ENCODE assay signal across 22 mouse cellular contexts in the genomic region with DNA sequence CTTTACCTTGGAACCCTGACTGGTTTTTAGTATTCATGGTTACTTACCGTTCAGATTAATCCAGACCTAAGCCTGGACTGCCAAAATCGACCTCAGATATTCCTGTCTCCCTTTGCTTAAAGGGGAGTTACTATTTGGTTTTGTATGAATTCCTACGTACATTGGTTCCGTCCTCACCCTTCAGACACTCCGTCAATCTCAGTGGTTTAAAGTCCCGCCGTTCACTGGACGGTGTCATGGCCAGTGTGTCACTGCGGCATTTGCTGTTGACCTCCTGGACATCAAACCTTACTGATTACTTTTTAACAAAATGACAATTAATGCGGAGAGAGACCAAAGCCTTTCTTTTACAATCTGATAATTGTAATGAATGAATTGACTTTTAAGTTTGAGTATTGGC.
A peak's percentile ranks its signal among the peaks of the same experiment; 100 is the strongest.
DNase-seq lines count a peak whose midpoint lies in the region; ATAC-seq and TF ChIP-seq lines count a peak whose summit lies in the region.
"Had no signal": no experiment of that assay in that cellular context is flagged by ENCODE, and none has a peak within 500 bp of the region (broad histone marks: within the 10 kb centered on the region; RNA-seq: fewer than 3 reads in every experiment).

No protein-coding gene starts in this region.

- TF ChIP-seq POLR2A in liver, adult 2 months (IDR thresholded peaks at IDR 0.05; ENCODE audit: extremely low read depth, insufficient read depth, low read length): no peak

- no peak overlapping the region for H3K4me3 ChIP-seq in liver, adult 2 months (ENCODE audit: insufficient read depth, low read depth, low read length)
- no peak overlapping the region for H3K4me3 ChIP-seq in liver, embryonic 12.5 days
- H3K4me3 ChIP-seq in liver, postnatal 0 days (ENCODE audit: low read depth, low read length): no peak overlapping the region
- no peak overlapping the region for H3K4me3 ChIP-seq in liver, embryonic 11.5 days (ENCODE audit: low read depth, low read length)
- H3K4me3 ChIP-seq: embryonic facial prominence, embryonic 13.5 days; embryonic facial prominence, embryonic 15.5 days; erythroblast, embryonic 14.5 days; forebrain, embryonic 10.5 days; forebrain, embryonic 12.5 days had no signal

- no peaks in the 10 kb centered on the region for H3K27me3 ChIP-seq in liver, adult 2 months (ENCODE audit: control insufficient read depth, insufficient read depth, low read length)
- H3K27me3 ChIP-seq in liver, embryonic 12.5 days (replicated peaks): no peaks in the 10 kb centered on the region
- H3K27me3 ChIP-seq in liver, postnatal 0 days (ENCODE audit: insufficient read depth, low read length): no peaks in the 10 kb centered on the region
- H3K27me3 ChIP-seq in liver, embryonic 11.5 days (replicated peaks; ENCODE audit: control insufficient read depth, insufficient read depth, low read length): no peaks in the 10 kb centered on the region
- H3K27me3 ChIP-seq: embryonic facial prominence, embryonic 13.5 days; embryonic facial prominence, embryonic 15.5 days; forebrain, embryonic 12.5 days had no signal

- H3K9me3 ChIP-seq in liver, embryonic 12.5 days (replicated peaks): no peaks in the 10 kb centered on the region
- H3K9me3 ChIP-seq in liver, postnatal 0 days (ENCODE audit: low read length): no peaks in the 10 kb centered on the region
- no peaks in the 10 kb centered on the region for H3K9me3 ChIP-seq in liver, embryonic 11.5 days (ENCODE audit: control insufficient read depth, low read length)
- H3K9me3 ChIP-seq: embryonic facial prominence, embryonic 13.5 days; embryonic facial prominence, embryonic 15.5 days; forebrain, embryonic 10.5 days; forebrain, embryonic 12.5 days had no signal

- peaks cover 25% of the 10 kb centered on the region; the same call in 1 of the 2 replicates for H3K79me2 ChIP-seq in liver, adult 2 months (ENCODE audit: control insufficient read depth, insufficient read depth, low read length)

- H3K36me3 ChIP-seq in liver, adult 2 months (ENCODE audit: control insufficient read depth, insufficient read depth, low read length): no peaks in the 10 kb centered on the region
- no peaks in the 10 kb centered on the region for H3K36me3 ChIP-seq in liver, embryonic 12.5 days
- H3K36me3 ChIP-seq in liver, postnatal 0 days (replicated peaks; ENCODE audit: insufficient read depth, low read length): no peaks in the 10 kb centered on the region
- H3K36me3 ChIP-seq in liver, embryonic 11.5 days (ENCODE audit: control insufficient read depth, insufficient read depth, low read length): no peaks in the 10 kb centered on the region
- H3K36me3 ChIP-seq: embryonic facial prominence, embryonic 13.5 days; embryonic facial prominence, embryonic 15.5 days; forebrain, embryonic 10.5 days; forebrain, embryonic 12.5 days had no signal

- TF ChIP-seq EP300 in liver, postnatal 0 days (IDR thresholded peaks at IDR 0.05; ENCODE audit: low read depth): no peak

- WGBS in liver, adult 2 months: 16% methylated on average over 10 of the region's 10 CpGs
- WGBS in liver, embryonic 12.5 days (ENCODE audit: insufficient replicate concordance): 75% methylated on average over 10 of the region's 10 CpGs
- WGBS in liver, postnatal 0 days (ENCODE audit: insufficient replicate concordance): 68% methylated on average over 10 of the region's 10 CpGs
- 82% methylated on average over 10 of the region's 10 CpGs for WGBS in liver, embryonic 11.5 days

- H3K9ac ChIP-seq in liver, adult 2 months (ENCODE audit: low read depth, low read length): no peak overlapping the region
- no peak overlapping the region for H3K9ac ChIP-seq in liver, embryonic 12.5 days
- H3K9ac ChIP-seq in liver, postnatal 0 days (replicated peaks): no peak overlapping the region
- H3K9ac ChIP-seq in liver, embryonic 11.5 days (ENCODE audit: low read depth, low read length): no peak overlapping the region
- H3K9ac ChIP-seq: embryonic facial prominence, embryonic 13.5 days; embryonic facial prominence, embryonic 15.5 days; forebrain, embryonic 12.5 days had no signal

- no peak overlapping the region for H3K4me2 ChIP-seq in liver, embryonic 12.5 days
- no peak overlapping the region for H3K4me2 ChIP-seq in liver, postnatal 0 days (ENCODE audit: low read depth, low read length)
- H3K4me2 ChIP-seq in liver, embryonic 11.5 days: no peak overlapping the region
- H3K4me2 ChIP-seq: embryonic facial prominence, embryonic 13.5 days; embryonic facial prominence, embryonic 15.5 days; forebrain, embryonic 12.5 days had no signal

- no peak for ATAC-seq in liver, embryonic 12.5 days
- peak; percentile 67 for ATAC-seq in liver, postnatal 0 days
- ATAC-seq in liver, embryonic 11.5 days (replicated peaks; ENCODE audit: low FRiP score): no peak
- ATAC-seq: forebrain, embryonic 14.5 days had no signal

- H3K27ac ChIP-seq in liver, adult 2 months (replicated peaks; ENCODE audit: insufficient read depth, low read depth, low read length): peak overlapping the region; percentile 91
- H3K27ac ChIP-seq in liver, embryonic 12.5 days: no peak overlapping the region; the same call in 1 of the 2 replicates
- H3K27ac ChIP-seq in liver, postnatal 0 days (ENCODE audit: low read depth): peak overlapping the region; percentile 94
- H3K27ac ChIP-seq in liver, embryonic 11.5 days (ENCODE audit: low read depth, low read length): no peak overlapping the region
- H3K27ac ChIP-seq: embryonic facial prominence, embryonic 13.5 days; embryonic facial prominence, embryonic 15.5 days; forebrain, embryonic 10.5 days; forebrain, embryonic 12.5 days had no signal

- DNase-seq in kidney, adult 9 months: peak; percentile 47
- no peak for DNase-seq in kidney, adult 11 months
- DNase-seq in liver, adult 2 months (ENCODE audit: extremely low read depth, low read depth, low spot score): peak; percentile 89
- DNase-seq in liver, postnatal 0 days: no peak
- no peak for DNase-seq in liver, embryonic 11.5 days (ENCODE audit: low spot score)
- DNase-seq: adrenal gland, adult 2 months; adrenal gland, postnatal 10 days; adrenal gland, postnatal 25 days; cerebellum, adult 11 months; cerebellum, adult 18-20 months; cerebellum, adult 8-10 months; cerebellum, adult 9-11 months; cerebellum, postnatal 14 days; cerebellum, postnatal 36 days; embryo, embryonic 11 days had no signal

- no peak for TF ChIP-seq CTCF in liver, adult 2 months (IDR thresholded peaks at IDR 0.05; ENCODE audit: low read depth, low read length)
- no peak for TF ChIP-seq CTCF in liver, postnatal 0 days (IDR thresholded peaks at IDR 0.05; ENCODE audit: low read depth)

- H3K4me1 ChIP-seq in liver, adult 2 months (ENCODE audit: control insufficient read depth, insufficient read depth, low read length): peaks cover 36% of the 10 kb centered on the region
- peaks cover 26% of the 10 kb centered on the region for H3K4me1 ChIP-seq in liver, embryonic 12.5 days
- H3K4me1 ChIP-seq in liver, postnatal 0 days (ENCODE audit: insufficient read depth): peaks cover 31% of the 10 kb centered on the region
- peaks cover 9% of the 10 kb centered on the region; the same call in 1 of the 2 replicates for H3K4me1 ChIP-seq in liver, embryonic 11.5 days (replicated peaks; ENCODE audit: control insufficient read depth, insufficient read depth, low read length)

Comparison
In these comparisons a context has a peak if more than half of its experiments do, and no peak if none do; other contexts are left out.
1. DNase-seq: peak in kidney, adult 9 months (single experiment) and liver, adult 2 months (single experiment); none in kidney, adult 11 months (single experiment), liver, postnatal 0 days (single experiment) and liver, embryonic 11.5 days (single experiment).
2. H3K27ac ChIP-seq: peak in liver, adult 2 months (single experiment) and liver, postnatal 0 days (single experiment); none in liver, embryonic 12.5 days (single experiment) and liver, embryonic 11.5 days (single experiment).